Mouse (Mus musculus): ENCODE results near the gene Prr7. TPM values are rescaled to one million over a fixed set of nuclear protein-coding genes. Genes with fewer than 3 reads are reported as not detected.

Prr7 gene
- total and polyA plus RNA-seq, 3 experiments: 0.60 to 1.2 (median 0.89) TPM

- DNase-seq (ENCODE audit: extremely low read depth): no peak
- Histone ChIP-seq H3K36me3 (replicated peaks in 1 of 2; ENCODE audit: control insufficient read depth in 1 of 2, insufficient read depth in 1 of 2, low read length in 1 of 2) (no peaks in the 10 kb centered on the region), H3K4me3 (replicated peaks in 1 of 3; ENCODE audit: low read depth in 2 of 3, low read length in 2 of 3, poor library complexity in 1 of 3) (no peak overlapping the region), H3K4me2 (ENCODE audit: insufficient read depth, low read depth, poor library complexity, severe bottlenecking) (no peak overlapping the region; the same call in 1 of the 2 replicates), H3K79me2 (replicated peaks; ENCODE audit: control insufficient read depth, extremely low read depth, insufficient read depth, poor library complexity, severe bottlenecking) (no peaks in the 10 kb centered on the region), H3K9ac (ENCODE audit: insufficient read depth, low read depth) (no peak overlapping the region), H3K27ac (ENCODE audit: insufficient read depth, low read depth) (no peak overlapping the region), H3K4me1 (ENCODE audit: control insufficient read depth in 1 of 2, insufficient read depth in 2 of 2) (peaks cover 8 to 21% of the 10 kb centered on the region in 2 experiments; a peak in 3 of 4 replicates), H3K27me3 (replicated peaks) (peaks cover 84% of the 10 kb centered on the region), H3K9me3 (replicated peaks; ENCODE audit: low read length) (peaks cover 8% of the 10 kb centered on the region)
- TF ChIP-seq JUND (conservative IDR thresholded peaks at IDR 0.05; ENCODE audit: low read depth, low read length): no peak
- no peak for TF ChIP-seq KAT2A (IDR thresholded peaks at IDR 0.05; ENCODE audit: insufficient replicate concordance, low read length)
- TF ChIP-seq NELFE (IDR thresholded peaks at IDR 0.05; ENCODE audit: low read depth, low read length): no peak
- no peak for TF ChIP-seq USF1 (IDR thresholded peaks at IDR 0.05; ENCODE audit: low read depth, low read length)
- TF ChIP-seq GABPA (IDR thresholded peaks at IDR 0.05; ENCODE audit: insufficient replicate concordance, low read depth, low read length): no peak
- no peak for TF ChIP-seq ZNF384 (IDR thresholded peaks at IDR 0.05; ENCODE audit: low read depth, low read length)
- no peak for TF ChIP-seq HCFC1 (IDR thresholded peaks at IDR 0.05; ENCODE audit: low read depth, low read length)
- no peak for TF ChIP-seq E2F4 (IDR thresholded peaks at IDR 0.05; ENCODE audit: insufficient replicate concordance, low read depth, low read length)
- TF ChIP-seq POLR2A (IDR thresholded peaks at IDR 0.05; ENCODE audit: low read depth, low read length): no peak
- in situ Hi-C loops (cut with MboI; ENCODE audit: low pct_ligation_motif_present, low pct_unique_long_range_greater_than_20kb, low sequenced_read_pairs) (loop anchor here (5.0 kb wide), 1 partner anchor 38 kb away; no protein-coding TSS in a partner anchor), dilution Hi-C loops (cut with MboI; ENCODE audit: extremely low pct_ligation_motif_present, extremely low pct_unique_long_range_greater_than_20kb, low sequenced_read_pairs) (no loop called here)
These were observed 14.9 kb downstream of the Prr7 start for GRCm38 (mm10) chr13:55479008-55479407.

- peaks cover 8% of the 10 kb centered on the region for H3K9me3 ChIP-seq (replicated peaks; ENCODE audit: low read length)
- H3K4me2 ChIP-seq (ENCODE audit: insufficient read depth, low read depth, poor library complexity, severe bottlenecking): no peak overlapping the region
- no peak overlapping the region for H3K27ac ChIP-seq (ENCODE audit: insufficient read depth, low read depth)
- no peak for DNase-seq (ENCODE audit: extremely low read depth)
- no peaks in the 10 kb centered on the region for H3K79me2 ChIP-seq (replicated peaks; ENCODE audit: control insufficient read depth, extremely low read depth, insufficient read depth, poor library complexity, severe bottlenecking)
- no peak for TF ChIP-seq JUN (IDR thresholded peaks at IDR 0.05; ENCODE audit: insufficient read depth, low read depth, low read length)
- TF ChIP-seq JUND (conservative IDR thresholded peaks at IDR 0.05; ENCODE audit: low read depth, low read length): no peak
- TF ChIP-seq CHD1 (IDR thresholded peaks at IDR 0.05; ENCODE audit: low read depth, low read length): no peak
- no peak for TF ChIP-seq MAX (IDR thresholded peaks at IDR 0.05; ENCODE audit: low read length)
- no peak for TF ChIP-seq ZC3H11A (IDR thresholded peaks at IDR 0.05; ENCODE audit: low read depth, low read length)
- TF ChIP-seq USF2 (conservative IDR thresholded peaks at IDR 0.05; ENCODE audit: low read depth, low read length): no peak
- TF ChIP-seq CHD2 (IDR thresholded peaks at IDR 0.05; ENCODE audit: low read length): no peak
- peaks cover 8 to 21% of the 10 kb centered on the region in 2 experiments; a peak in 3 of 4 replicates for H3K4me1 ChIP-seq (ENCODE audit: control insufficient read depth in 1 of 2, insufficient read depth in 2 of 2)
- no peak overlapping the region for H3K9ac ChIP-seq (ENCODE audit: insufficient read depth, low read depth)
- dilution Hi-C loops (cut with MboI; ENCODE audit: extremely low pct_ligation_motif_present, extremely low pct_unique_long_range_greater_than_20kb, low sequenced_read_pairs): no loop called here
- H3K36me3 ChIP-seq (replicated peaks in 1 of 2; ENCODE audit: control insufficient read depth in 1 of 2, insufficient read depth in 1 of 2, low read length in 1 of 2): no peaks in the 10 kb centered on the region
- H3K27me3 ChIP-seq (replicated peaks): peaks cover 84% of the 10 kb centered on the region
- in situ Hi-C loops (cut with MboI; ENCODE audit: low pct_ligation_motif_present, low pct_unique_long_range_greater_than_20kb, low sequenced_read_pairs): loop anchor here (5.0 kb wide), 1 partner anchor 37 kb away; no protein-coding TSS in a partner anchor
- no peak overlapping the region for H3K4me3 ChIP-seq (replicated peaks in 1 of 3; ENCODE audit: low read depth in 2 of 3, low read length in 2 of 3, poor library complexity in 1 of 3)
These were observed 15.9 kb downstream of the Prr7 start for GRCm38 (mm10) chr13:55479929-55480328.
